Mouse (Mus musculus): ENCODE results near the gene Vav2.
A peak's percentile ranks its signal among the peaks of the same experiment; 100 is the strongest.

Gene Vav2

DNA sequence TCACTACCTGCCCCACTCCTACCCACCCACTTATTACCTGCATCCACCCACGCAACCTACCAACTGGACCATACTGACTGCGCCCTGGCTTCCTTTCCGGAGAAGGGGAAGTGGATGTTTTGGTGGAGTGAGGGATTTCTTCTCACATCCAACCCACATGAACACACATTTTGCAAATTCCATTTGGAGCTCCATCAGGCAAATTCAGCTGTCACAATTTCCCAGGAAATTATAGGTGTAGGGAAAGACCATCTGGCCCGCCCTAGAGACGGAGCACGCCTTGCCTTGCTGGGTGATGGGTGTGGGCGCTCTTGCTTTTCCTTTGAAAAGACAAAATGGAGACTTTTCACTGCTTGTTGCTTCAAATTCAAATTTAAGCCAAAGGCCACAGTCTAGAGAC, 3.8 kb upstream of the Vav2 start:
- 0 out of 2 replicates have a peak overlapping the region, but pooled peaks have one; percentile 20 for H3K4me3 ChIP-seq (replicated peaks; ENCODE audit: low read length)
- peaks cover 24% of the 10 kb centered on the region for H3K4me1 ChIP-seq (replicated peaks; ENCODE audit: low read depth, low read length)
- H3K36me3 ChIP-seq (ENCODE audit: insufficient read depth, low read length): no peaks in the 10 kb centered on the region
- peaks cover 11% of the 10 kb centered on the region for H3K27me3 ChIP-seq (ENCODE audit: insufficient read depth, low read length)
- H3K9me3 ChIP-seq (ENCODE audit: low read length): no peaks in the 10 kb centered on the region
- TF ChIP-seq CTCF (conservative IDR thresholded peaks at IDR 0.05; ENCODE audit: low read length) (no peak), POU5F1 (IDR thresholded peaks at IDR 0.05; ENCODE audit: borderline replicate concordance, low read length) (no peak), NANOG (IDR thresholded peaks at IDR 0.05; ENCODE audit: borderline replicate concordance, low read length) (no peak)

DNA sequence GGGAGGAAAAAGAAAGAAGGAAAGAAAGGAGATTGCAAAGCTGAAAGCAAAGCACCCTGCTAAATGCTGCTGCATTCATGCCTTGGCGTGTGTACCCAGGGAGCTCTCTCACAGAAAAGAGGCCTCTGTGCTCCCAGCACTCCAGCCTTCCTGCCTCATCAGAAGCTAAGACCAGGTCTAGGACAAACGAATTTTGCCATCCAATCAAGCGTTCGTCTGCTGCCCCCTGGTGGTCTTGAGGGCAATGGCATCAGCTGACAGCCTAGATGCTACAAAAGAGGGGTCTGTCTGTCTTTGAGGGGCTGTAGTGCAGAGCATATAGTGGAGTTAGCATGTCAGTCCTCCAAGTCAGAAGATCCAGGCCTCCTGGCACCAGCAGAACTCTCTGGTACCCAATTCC, 1.2 kb upstream of the Vav2 start:
- peak overlapping the region; percentile 97 for H3K4me3 ChIP-seq (replicated peaks; ENCODE audit: low read length)
- H3K9me3 ChIP-seq (ENCODE audit: low read length): no peaks in the 10 kb centered on the region
- H3K4me1 ChIP-seq (replicated peaks; ENCODE audit: low read depth, low read length): peaks cover 45% of the 10 kb centered on the region
- H3K27me3 ChIP-seq (ENCODE audit: insufficient read depth, low read length): peaks cover 29% of the 10 kb centered on the region
- H3K36me3 ChIP-seq (ENCODE audit: insufficient read depth, low read length): 0 out of 2 replicates have a peak, but pooled peaks cover 7% of the 10 kb centered on the region
- TF ChIP-seq CTCF (conservative IDR thresholded peaks at IDR 0.05; ENCODE audit: low read length): peak; percentile 98
- TF ChIP-seq NANOG (IDR thresholded peaks at IDR 0.05; ENCODE audit: borderline replicate concordance, low read length): no peak
- TF ChIP-seq POU5F1 (IDR thresholded peaks at IDR 0.05; ENCODE audit: borderline replicate concordance, low read length): no peak

GRCm38 (mm10) chr2:27426406-27426854, 403 bp downstream of the Vav2 start:
- Histone ChIP-seq H3K9me3 (ENCODE audit: low read length) (no peaks in the 10 kb centered on the region), H3K4me1 (replicated peaks; ENCODE audit: low read depth, low read length) (peaks cover 50% of the 10 kb centered on the region), H3K36me3 (ENCODE audit: insufficient read depth, low read length) (0 out of 2 replicates have a peak, but pooled peaks cover 10% of the 10 kb centered on the region), H3K27me3 (ENCODE audit: insufficient read depth, low read length) (peaks cover 29% of the 10 kb centered on the region), H3K4me3 (replicated peaks; ENCODE audit: low read length) (peak overlapping the region; percentile 97)
- TF ChIP-seq NANOG (IDR thresholded peaks at IDR 0.05; ENCODE audit: borderline replicate concordance, low read length) (no peak), POU5F1 (IDR thresholded peaks at IDR 0.05; ENCODE audit: borderline replicate concordance, low read length) (no peak), CTCF (conservative IDR thresholded peaks at IDR 0.05; ENCODE audit: low read length) (no peak)

- Histone ChIP-seq H3K4me1 (replicated peaks; ENCODE audit: low read depth, low read length) (peaks cover 50% of the 10 kb centered on the region), H3K27me3 (ENCODE audit: insufficient read depth, low read length) (peaks cover 29% of the 10 kb centered on the region), H3K9me3 (ENCODE audit: low read length) (no peaks in the 10 kb centered on the region), H3K36me3 (ENCODE audit: insufficient read depth, low read length) (0 out of 2 replicates have a peak, but pooled peaks cover 10% of the 10 kb centered on the region), H3K4me3 (replicated peaks; ENCODE audit: low read length) (peak overlapping the region; percentile 97)
- TF ChIP-seq NANOG (IDR thresholded peaks at IDR 0.05; ENCODE audit: borderline replicate concordance, low read length) (no peak), POU5F1 (IDR thresholded peaks at IDR 0.05; ENCODE audit: borderline replicate concordance, low read length) (no peak), CTCF (conservative IDR thresholded peaks at IDR 0.05; ENCODE audit: low read length) (no peak)
Measured at GRCm38 (mm10) chr2:27425751-27426405, 955 bp downstream of the Vav2 start.

GRCm38 (mm10) chr2:27425161-27425611, 1.6 kb downstream of the Vav2 start:
- peaks cover 47% of the 10 kb centered on the region for H3K4me1 ChIP-seq (replicated peaks; ENCODE audit: low read depth, low read length)
- 0 out of 2 replicates have a peak, but pooled peaks cover 10% of the 10 kb centered on the region for H3K36me3 ChIP-seq (ENCODE audit: insufficient read depth, low read length)
- TF ChIP-seq NANOG (IDR thresholded peaks at IDR 0.05; ENCODE audit: borderline replicate concordance, low read length): no peak
- TF ChIP-seq CTCF (conservative IDR thresholded peaks at IDR 0.05; ENCODE audit: low read length): no peak
- TF ChIP-seq POU5F1 (IDR thresholded peaks at IDR 0.05; ENCODE audit: borderline replicate concordance, low read length): no peak
- peak overlapping the region; percentile 97 for H3K4me3 ChIP-seq (replicated peaks; ENCODE audit: low read length)
- H3K27me3 ChIP-seq (ENCODE audit: insufficient read depth, low read length): peaks cover 29% of the 10 kb centered on the region
- H3K9me3 ChIP-seq (ENCODE audit: low read length): no peaks in the 10 kb centered on the region

GRCm38 (mm10) chr2:27423596-27423995, 3.2 kb downstream of the Vav2 start:
- Histone ChIP-seq H3K9me3 (ENCODE audit: low read length) (no peaks in the 10 kb centered on the region), H3K36me3 (ENCODE audit: insufficient read depth, low read length) (0 out of 2 replicates have a peak, but pooled peaks cover 10% of the 10 kb centered on the region), H3K4me1 (replicated peaks; ENCODE audit: low read depth, low read length) (peaks cover 63% of the 10 kb centered on the region), H3K27me3 (ENCODE audit: insufficient read depth, low read length) (peaks cover 29% of the 10 kb centered on the region), H3K4me3 (replicated peaks; ENCODE audit: low read length) (no peak overlapping the region)
- TF ChIP-seq POU5F1 (IDR thresholded peaks at IDR 0.05; ENCODE audit: borderline replicate concordance, low read length) (no peak), CTCF (conservative IDR thresholded peaks at IDR 0.05; ENCODE audit: low read length) (no peak), NANOG (IDR thresholded peaks at IDR 0.05; ENCODE audit: borderline replicate concordance, low read length) (no peak)

DNA sequence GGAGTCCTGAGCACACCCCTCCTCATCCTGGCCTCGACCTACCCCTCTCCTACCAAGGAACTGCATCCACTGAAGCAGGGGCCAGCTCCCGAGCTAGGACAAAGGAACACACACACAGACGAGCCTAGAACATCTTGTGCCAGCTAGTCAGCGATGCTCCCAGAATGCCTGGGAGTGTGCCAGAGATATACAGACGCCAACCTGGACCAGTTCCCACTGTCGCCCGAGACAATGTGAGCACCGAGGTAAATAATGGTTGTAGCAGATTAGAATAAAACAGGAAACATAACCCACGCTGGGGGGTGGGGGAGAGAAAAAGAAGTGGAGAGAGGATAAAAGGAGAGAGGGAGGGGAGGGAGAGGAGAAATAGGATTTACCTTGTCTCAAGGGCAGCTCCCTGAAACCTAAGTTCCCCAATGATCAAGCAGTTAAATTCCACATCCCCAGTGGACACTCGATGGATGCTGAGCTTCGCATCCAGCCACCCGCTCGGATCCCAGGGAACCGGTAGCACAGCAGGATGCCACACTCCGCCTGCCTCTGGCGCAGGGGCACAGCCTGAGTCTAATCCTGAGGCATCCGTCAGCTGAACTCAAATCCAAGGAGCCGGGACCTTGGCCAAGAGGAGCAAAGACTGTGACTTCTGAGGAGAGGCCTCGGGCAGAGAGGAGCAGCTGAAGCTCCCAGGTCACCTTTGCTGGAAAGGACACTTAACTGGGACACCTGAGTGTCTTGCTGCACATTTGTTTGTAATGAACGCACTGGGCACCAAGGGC, 5.4 kb downstream of the Vav2 start:
- H3K36me3 ChIP-seq (ENCODE audit: insufficient read depth, low read length): peaks cover 10% of the 10 kb centered on the region; the same call in 1 of the 2 replicates
- TF ChIP-seq CTCF (conservative IDR thresholded peaks at IDR 0.05; ENCODE audit: low read length) (no peak), POU5F1 (IDR thresholded peaks at IDR 0.05; ENCODE audit: borderline replicate concordance, low read length) (no peak), NANOG (IDR thresholded peaks at IDR 0.05; ENCODE audit: borderline replicate concordance, low read length) (no peak)
- H3K4me1 ChIP-seq (replicated peaks; ENCODE audit: low read depth, low read length): peaks cover 73% of the 10 kb centered on the region
- no peak overlapping the region for H3K4me3 ChIP-seq (replicated peaks; ENCODE audit: low read length)
- peaks cover 26% of the 10 kb centered on the region for H3K27me3 ChIP-seq (ENCODE audit: insufficient read depth, low read length)
- no peaks in the 10 kb centered on the region for H3K9me3 ChIP-seq (ENCODE audit: low read length)

GRCm38 (mm10) chr2:27418577-27419070, 8.2 kb downstream of the Vav2 start:
- H3K4me3 ChIP-seq (replicated peaks; ENCODE audit: low read length): no peak overlapping the region
- TF ChIP-seq CTCF (conservative IDR thresholded peaks at IDR 0.05; ENCODE audit: low read length) (no peak), POU5F1 (IDR thresholded peaks at IDR 0.05; ENCODE audit: borderline replicate concordance, low read length) (no peak), NANOG (IDR thresholded peaks at IDR 0.05; ENCODE audit: borderline replicate concordance, low read length) (no peak)
- peaks cover 13% of the 10 kb centered on the region for H3K36me3 ChIP-seq (ENCODE audit: insufficient read depth, low read length)
- H3K27me3 ChIP-seq (ENCODE audit: insufficient read depth, low read length): peaks cover 4% of the 10 kb centered on the region; the same call in 1 of the 2 replicates
- H3K9me3 ChIP-seq (ENCODE audit: low read length): no peaks in the 10 kb centered on the region
- H3K4me1 ChIP-seq (replicated peaks; ENCODE audit: low read depth, low read length): peaks cover 83% of the 10 kb centered on the region
